Mouse (Mus musculus) hindbrain, embryonic 13.5 days (tissue): ENCODE data around the gene Notch1. TPM values are rescaled to one million over a fixed set of nuclear protein-coding genes. Genes with fewer than 3 reads are reported as not detected.

Source experiments
- microRNA-seq: library from miRNA; unstranded; fragments of <30 nt; microRNA quantifications from one replicate; pipeline ENCODE4, GENCODE M21; 2016
- polyA plus RNA-seq: library from polyadenylated mRNA; unstranded; fragments of >200 nt; fragmentation: Nextera tagmentation; extraction: Ambion mirVana; gene quantifications from 2 replicates; pipeline ENCODE4 v1.2.1, GENCODE M21; 2015

Gene Notch1
- polyA plus RNA-seq, 1 experiment from 2014 or later = 19.2 TPM

Small RNA genes within 50 kb of the gene (microRNA-seq; reads per million reads assigned to microRNA genes)
- 1.2 reads per million for gene Mir6996

Other genes starting within 250 kb of the Notch1 start
- 0.18 and 0.23 TPM in 2 replicates for gene Ccdc187, start 222.1 kb downstream of the Notch1 start, polyA plus RNA-seq
- 149 and 165 TPM in 2 replicates for gene Gpsm1, start 201.1 kb downstream of the Notch1 start, polyA plus RNA-seq
- gene Dnlz, start 164.6 kb downstream of the Notch1 start, polyA plus RNA-seq = 29.0 and 29.6 TPM in 2 replicates
- gene Card9, start 155.7 kb downstream of the Notch1 start, polyA plus RNA-seq = 1.3 and 1.6 TPM in 2 replicates
- gene Snapc4, start 136.0 kb downstream of the Notch1 start, polyA plus RNA-seq = 27.8 and 35.2 TPM in 2 replicates
- gene Entr1, start 127.3 kb downstream of the Notch1 start, polyA plus RNA-seq = 154 and 162 TPM in 2 replicates
- 94.3 and 95.6 TPM in 2 replicates for gene Pmpca, start 127.3 kb downstream of the Notch1 start, polyA plus RNA-seq
- 24.9 and 27.0 TPM in 2 replicates for gene Inpp5e, start 107.5 kb downstream of the Notch1 start, polyA plus RNA-seq
- 18.3 and 18.5 TPM in 2 replicates for gene Sec16a, start 71.4 kb downstream of the Notch1 start, polyA plus RNA-seq
- gene Egfl7, start 63.4 kb upstream of the Notch1 start, polyA plus RNA-seq = 72.2 and 78.9 TPM in 2 replicates
- gene Gm20532, start 70.0 kb upstream of the Notch1 start, polyA plus RNA-seq = not detected in 2 replicates
- gene Agpat2, start 87.8 kb upstream of the Notch1 start, polyA plus RNA-seq = 6.8 and 7.0 TPM in 2 replicates
- gene Fam69b, start 111.8 kb upstream of the Notch1 start, polyA plus RNA-seq = 109 and 117 TPM in 2 replicates
- gene Lcn4, start 154.6 kb upstream of the Notch1 start, polyA plus RNA-seq = not detected in 2 replicates